Mouse (Mus musculus) olfactory bulb, adult 2 months (tissue): ENCODE results near the gene Traf3ip2. TPM values are rescaled to one million over a fixed set of nuclear protein-coding genes. Genes with fewer than 3 reads are reported as not detected.

ENCODE experiments used
- H3K27ac ChIP-seq: fragments of 200-500 bp; 2 replicates; pipeline ENCODE4 v1.5.1; 2012; ENCODE audit warnings: low read depth, low read length; ENCODE audit not compliant: insufficient read depth
- H3K4me1 ChIP-seq: fragments of 200-500 bp; 2 replicates; pipeline ENCODE4 v1.6.1; 2012; ENCODE audit warnings: low read length; ENCODE audit not compliant: control insufficient read depth, insufficient read depth
- H3K4me3 ChIP-seq: fragments of 200-500 bp; 2 replicates; pipeline ENCODE4 v1.5.1; 2012; ENCODE audit warnings: mild to moderate bottlenecking, low read depth, low read length, moderate library complexity; ENCODE audit not compliant: insufficient read depth
- CTCF ChIP-seq: fragments of 200-500 bp; IDR thresholded peaks from 2 replicates; pipeline ENCODE4 v1.5.1; 2012; ENCODE audit warnings: low read depth, mild to moderate bottlenecking, low read length, moderate library complexity; ENCODE audit not compliant: insufficient read depth
- POLR2A ChIP-seq: fragments of 200-500 bp; IDR thresholded peaks from 2 replicates; pipeline ENCODE4 v1.6.1; 2012; ENCODE audit warnings: mild to moderate bottlenecking, low read depth, low read length, moderate library complexity; ENCODE audit not compliant: insufficient read depth
- WGBS: fragments of 180-500 bp; shearing (Covaris S2); methylation state at CpG from one replicate; pipeline ENCODE4 v1.1.7; 2018; 5-methylcytosine and 5-hydroxymethylcytosine counted together
- polyA plus RNA-seq: library from polyadenylated mRNA; stranded (reverse); fragments of >200 nt; gene quantifications from 2 replicates; pipeline ENCODE4 v1.2.4, GENCODE M21; 2012; ENCODE audit warnings: low replicate concordance; ENCODE audit not compliant: missing spikeins, insufficient read depth, insufficient read length

Gene Traf3ip2
- polyA plus RNA-seq, 1 experiment: not detected

DNA sequence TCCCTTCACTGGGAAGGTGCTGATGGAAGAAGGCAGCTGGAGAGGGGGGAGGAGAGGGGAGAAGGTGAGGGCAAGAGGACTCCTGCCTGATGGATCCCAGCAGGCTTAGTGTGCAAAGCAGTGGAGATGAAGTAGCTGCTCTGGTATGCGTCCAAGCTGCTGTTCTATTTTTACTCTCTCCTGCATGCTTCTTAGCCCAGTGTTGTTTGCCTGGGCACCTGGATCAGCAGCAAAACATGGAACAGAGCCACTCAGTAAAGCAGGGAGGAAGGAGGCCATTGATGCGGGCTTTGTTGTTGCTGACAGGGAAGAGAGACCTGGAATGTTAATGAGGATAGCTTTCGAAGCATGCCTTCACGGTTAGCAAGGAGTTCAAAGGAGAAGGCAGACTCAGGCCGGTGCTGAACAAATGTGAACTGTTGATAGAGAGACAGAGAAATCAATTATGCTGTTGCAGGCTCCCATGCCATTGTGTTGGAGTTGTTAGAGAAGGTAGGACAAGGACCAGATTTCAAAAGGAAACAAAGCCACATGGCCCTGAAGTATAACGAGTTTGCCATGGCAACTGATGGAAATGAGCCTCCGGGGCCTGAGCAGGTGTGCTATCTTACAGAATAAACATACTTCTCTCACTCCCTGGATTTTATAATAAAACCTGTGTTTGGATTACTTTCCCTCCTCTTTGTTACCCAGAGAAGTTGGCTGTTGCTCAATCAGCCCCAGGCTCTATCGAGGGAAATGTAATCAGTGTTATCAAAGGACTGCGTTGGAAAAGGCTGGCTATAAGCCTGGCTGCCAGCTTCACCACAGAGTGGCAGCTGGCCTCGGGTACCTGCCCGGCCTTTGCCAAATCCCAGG, 46.9 kb downstream of the Traf3ip2 start:
- 16% methylated on average over 11 of the region's 11 CpGs for WGBS
- Histone ChIP-seq H3K4me3 (no peak overlapping the region), H3K27ac (peak overlapping the region; percentile 20; the same call in 1 of the 2 replicates)

DNA sequence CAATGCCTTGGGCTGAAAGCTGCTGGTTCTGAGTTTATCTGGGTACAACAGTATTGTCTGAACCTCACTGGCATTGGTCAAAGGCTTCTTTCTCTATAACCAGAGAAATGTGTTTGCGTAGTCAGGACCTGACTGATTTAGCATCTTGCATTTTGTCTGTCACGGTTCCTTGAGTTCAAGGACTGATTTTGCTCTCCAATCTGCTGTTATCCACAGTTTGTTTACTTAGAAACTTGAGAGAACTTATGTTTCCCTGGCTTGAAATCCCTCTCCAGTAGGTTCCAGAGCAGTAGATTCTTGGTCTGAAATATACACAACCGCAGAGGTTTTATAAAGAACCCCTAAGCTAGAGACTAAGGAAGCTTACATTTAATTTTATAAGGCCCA, 47.5 kb downstream of the Traf3ip2 start:
- WGBS: 66% methylated on average over 3 of the region's 3 CpGs
- Histone ChIP-seq H3K27ac (0 out of 2 replicates have a peak overlapping the region, but pooled peaks have one; percentile 20), H3K4me1 (peaks cover 13% of the 10 kb centered on the region), H3K4me3 (no peak overlapping the region)
- TF ChIP-seq CTCF: no peak
- no peak for TF ChIP-seq POLR2A

More for the DNA sequence above, 46.9 kb downstream of the Traf3ip2 start:
- TF ChIP-seq CTCF (no peak), POLR2A (no peak)
- H3K4me1 ChIP-seq: peaks cover 10% of the 10 kb centered on the region

DNA sequence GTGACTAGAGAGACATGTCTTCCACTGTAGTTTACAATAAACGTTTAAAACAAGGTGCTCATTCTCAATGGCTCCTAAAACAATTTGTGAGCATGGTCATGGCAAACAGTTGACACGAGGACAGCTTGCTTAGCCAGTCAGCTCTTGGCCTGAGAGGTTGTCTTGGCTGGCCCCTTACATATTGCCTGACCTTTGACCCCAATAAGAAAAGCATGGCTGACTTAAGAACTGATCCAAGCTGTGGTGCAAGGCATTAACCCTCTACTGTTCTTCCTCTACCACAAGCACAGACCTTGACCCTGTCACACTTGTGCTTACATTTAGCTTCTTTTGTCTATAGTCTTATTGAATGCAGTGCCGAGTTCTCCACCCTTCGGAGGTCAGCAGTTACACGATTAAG, 48.0 kb downstream of the Traf3ip2 start:
- Histone ChIP-seq H3K27ac (no peak overlapping the region), H3K4me3 (no peak overlapping the region), H3K4me1 (peaks cover 13% of the 10 kb centered on the region)
- TF ChIP-seq CTCF: no peak
- TF ChIP-seq POLR2A: no peak
- 69% methylated on average over 5 of the region's 5 CpGs for WGBS

DNA sequence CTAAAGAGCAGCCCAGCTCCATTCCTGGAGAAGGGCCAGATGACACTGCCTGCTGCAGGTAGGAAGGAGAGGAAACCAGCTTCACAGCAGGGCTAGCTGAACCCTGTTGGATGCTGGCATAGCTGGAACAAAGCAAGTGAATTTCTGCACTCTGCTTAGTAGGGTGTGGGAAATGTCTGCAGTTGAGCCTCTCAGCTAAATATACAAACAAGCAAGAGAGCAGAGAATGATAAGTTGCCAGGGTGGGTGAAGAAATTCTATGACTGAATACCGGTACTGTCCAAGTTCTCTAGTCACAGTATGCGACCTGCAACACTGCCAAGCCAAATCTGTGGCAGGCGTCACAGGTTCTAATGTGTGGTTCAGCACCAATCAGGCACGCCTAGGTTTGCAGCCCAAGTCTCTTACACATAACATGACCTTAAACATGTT, 52.4 kb downstream of the Traf3ip2 start:
- no peak overlapping the region for H3K4me3 ChIP-seq
- 36% methylated on average over 4 of the region's 4 CpGs for WGBS
- TF ChIP-seq CTCF (no peak), POLR2A (no peak)
- H3K4me1 ChIP-seq: peaks cover 3% of the 10 kb centered on the region
- no peak overlapping the region for H3K27ac ChIP-seq

DNA sequence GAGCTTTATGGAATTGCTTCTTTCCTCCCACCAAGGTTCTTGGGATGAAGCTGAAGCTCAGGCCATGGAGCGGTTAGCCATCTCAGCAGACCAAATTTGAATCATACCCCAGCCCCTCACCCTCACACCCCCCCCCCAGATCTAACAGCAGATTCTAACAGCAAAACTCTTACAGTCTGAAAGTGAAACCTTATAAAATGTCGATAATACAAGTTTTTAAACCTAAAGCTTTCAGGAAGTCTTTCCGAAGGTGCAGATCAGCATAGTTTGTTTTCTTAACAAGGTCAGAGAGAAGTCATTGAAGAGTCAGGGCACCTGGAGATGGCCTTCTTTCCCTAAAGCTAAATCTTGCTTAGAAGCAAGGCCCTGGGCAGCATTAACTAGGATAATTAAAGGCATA, 53.3 kb downstream of the Traf3ip2 start:
- Histone ChIP-seq H3K27ac (no peak overlapping the region), H3K4me3 (no peak overlapping the region), H3K4me1 (peaks cover 2% of the 10 kb centered on the region; the same call in 1 of the 2 replicates)
- 76% methylated on average over 3 of the region's 3 CpGs for WGBS
- TF ChIP-seq POLR2A (no peak), CTCF (no peak)

DNA sequence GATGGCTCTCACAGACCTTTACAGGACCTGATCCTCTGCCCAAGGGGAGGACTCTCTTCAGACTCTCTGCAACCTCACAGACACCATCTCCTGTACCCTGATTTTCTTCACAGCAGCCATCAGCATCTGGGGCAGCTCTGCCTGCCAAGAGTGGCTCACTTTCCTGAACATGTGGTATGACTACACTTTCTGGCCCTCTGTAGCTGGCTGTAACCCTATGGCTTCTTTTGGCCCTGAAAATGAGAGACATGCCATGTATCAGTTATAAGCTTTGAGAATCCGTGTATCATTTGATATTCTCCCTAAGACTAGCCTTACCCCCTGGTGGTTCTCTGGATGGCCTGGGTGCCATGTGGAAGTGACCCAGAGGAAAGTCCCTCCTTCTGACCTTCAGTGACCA, 58.7 kb downstream of the Traf3ip2 start:
- Histone ChIP-seq H3K4me3 (no peak overlapping the region), H3K4me1 (peaks cover 4% of the 10 kb centered on the region; the same call in 1 of the 2 replicates), H3K27ac (no peak overlapping the region)
- 77% methylated on average over 1 of the region's 1 CpGs for WGBS
- no peak for TF ChIP-seq CTCF
- no peak for TF ChIP-seq POLR2A

DNA sequence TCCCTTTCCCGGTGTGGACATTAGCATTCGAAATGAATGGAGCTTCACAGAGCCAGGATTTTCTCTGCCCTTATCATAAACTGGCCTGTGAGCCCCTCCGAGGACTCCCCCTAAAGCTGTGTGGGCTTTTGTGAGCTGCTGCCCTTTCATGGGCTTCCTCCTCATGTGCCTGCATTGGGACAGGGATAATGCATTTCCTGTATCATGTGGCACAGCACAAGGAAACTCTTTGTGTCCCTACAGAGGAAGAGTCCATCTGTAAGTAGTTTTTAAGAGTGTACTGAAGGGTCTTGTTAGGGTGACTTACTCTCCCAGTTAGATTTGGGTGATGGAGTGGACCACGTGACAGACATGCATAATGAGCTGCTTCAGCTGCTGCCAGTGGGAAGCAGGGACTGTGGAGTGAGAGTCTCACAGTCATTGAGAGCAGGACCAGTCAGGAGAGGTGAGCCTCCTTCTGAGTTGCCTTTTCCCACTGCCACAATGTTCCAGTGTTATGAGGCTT, 59.9 kb downstream of the Traf3ip2 start:
- TF ChIP-seq POLR2A: no peak
- no peak for TF ChIP-seq CTCF
- WGBS: 32% methylated on average over 4 of the region's 4 CpGs
- Histone ChIP-seq H3K4me1 (peaks cover 4% of the 10 kb centered on the region; the same call in 1 of the 2 replicates), H3K27ac (no peak overlapping the region), H3K4me3 (no peak overlapping the region)

DNA sequence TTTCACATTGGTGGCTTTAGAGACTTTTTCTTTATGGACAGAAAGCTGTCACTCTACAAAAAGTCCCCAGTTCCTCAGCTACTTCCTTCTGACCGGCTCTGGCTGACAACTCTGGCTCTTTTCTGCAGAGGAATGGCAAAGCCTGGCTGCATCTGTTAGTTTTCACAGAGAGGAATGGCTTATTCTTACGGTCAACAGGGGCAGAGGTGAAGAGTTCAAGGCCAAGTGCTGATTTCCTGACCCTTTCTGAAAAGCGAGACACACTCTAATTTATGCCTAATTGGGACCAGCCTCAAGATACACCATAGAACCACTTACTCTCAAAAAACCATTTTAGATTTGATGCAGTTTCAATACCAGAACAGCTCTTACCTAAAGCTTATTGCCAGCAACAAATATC, 61.4 kb downstream of the Traf3ip2 start:
- H3K27ac ChIP-seq: no peak overlapping the region
- no peak for TF ChIP-seq CTCF
- no peak for TF ChIP-seq POLR2A
- no peak overlapping the region for H3K4me3 ChIP-seq
- WGBS: 53% methylated on average over 3 of the region's 3 CpGs
- peaks cover 4% of the 10 kb centered on the region; the same call in 1 of the 2 replicates for H3K4me1 ChIP-seq

DNA sequence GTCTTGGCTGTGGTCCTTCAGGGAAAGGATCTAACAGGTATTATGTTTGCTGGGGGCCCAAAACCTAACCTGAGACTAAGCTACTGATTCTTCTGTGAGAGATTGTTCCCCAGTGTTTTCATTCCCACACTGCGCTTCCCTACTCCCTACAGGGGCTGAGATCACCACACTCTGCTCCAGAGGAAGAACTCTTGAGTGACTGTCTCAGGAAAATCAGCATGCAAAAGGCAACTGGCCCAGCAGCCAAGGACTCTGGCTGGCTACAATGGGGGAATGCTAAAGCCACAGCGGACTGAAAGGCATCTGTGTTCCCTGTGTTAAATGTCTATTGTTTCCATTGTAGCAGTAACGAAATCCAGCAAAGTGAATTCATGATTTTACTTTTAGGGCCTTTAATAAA, 62.0 kb downstream of the Traf3ip2 start:
- Histone ChIP-seq H3K4me3 (no peak overlapping the region), H3K27ac (no peak overlapping the region), H3K4me1 (peaks cover 4% of the 10 kb centered on the region; the same call in 1 of the 2 replicates)
- WGBS: 54% methylated on average over 3 of the region's 3 CpGs
- TF ChIP-seq POLR2A (no peak), CTCF (no peak)
